Mouse (Mus musculus) CH12.LX (cell line): ENCODE results near the gene Mmp19. TPM values are rescaled to one million over a fixed set of nuclear protein-coding genes. Genes with fewer than 3 reads are reported as not detected.

Experiments
- DNase-seq: peaks from one replicate; pipeline ENCODE4 v3.0.0-alpha.2; 2013; ENCODE audit errors: extremely low read depth
- H3K27ac ChIP-seq: 2 replicates; pipeline ENCODE4 v1.5.1; 2012; ENCODE audit warnings: low read depth, mild to moderate bottlenecking, control low read depth, moderate library complexity; ENCODE audit not compliant: insufficient read depth
- H3K27me3 ChIP-seq: replicated peaks from 2 replicates; pipeline ENCODE3; 2012; ENCODE audit warnings: inconsistent platforms
- H3K36me3 ChIP-seq, 2 experiments: replicated peaks in 1 of 2; 2 replicates each; pipeline versions ENCODE3 to v1.6.1; 2012; ENCODE audit warnings: inconsistent platforms in 1 of 2, low read length in 1 of 2, mild to moderate bottlenecking in 1 of 2, mixed read lengths in 1 of 2, moderate library complexity in 1 of 2; ENCODE audit not compliant: control insufficient read depth in 1 of 2, insufficient read depth in 1 of 2
- H3K4me1 ChIP-seq, 2 experiments: 2 replicates each; pipeline ENCODE4 v1.6.1; 2012; ENCODE audit warnings: inconsistent platforms in 1 of 2, moderate library complexity in 1 of 2; ENCODE audit not compliant: insufficient read depth in 2 of 2, control insufficient read depth in 1 of 2
- H3K4me2 ChIP-seq: 2 replicates; pipeline ENCODE4 v1.6.1; 2012; ENCODE audit warnings: low read depth, mild to moderate bottlenecking, control low read depth; ENCODE audit not compliant: poor library complexity, insufficient read depth, severe bottlenecking
- H3K4me3 ChIP-seq, 3 experiments: fragments of 150-350 bp in 1 of 3; sonication (generic) in 1 of 3; replicated peaks in 1 of 3; 2 replicates each; pipeline versions ENCODE3 to v1.5.1; 2011 to 2012; ENCODE audit warnings: low read depth in 2 of 3, low read length in 2 of 3, mild to moderate bottlenecking in 2 of 3, moderate library complexity in 2 of 3, control low read depth in 1 of 3, improper control_type of control experiment in 1 of 3, inconsistent platforms in 1 of 3, mixed read lengths in 1 of 3; ENCODE audit not compliant: poor library complexity in 1 of 3
- H3K79me2 ChIP-seq: replicated peaks from 2 replicates; pipeline ENCODE4 v1.6.1; 2012; ENCODE audit warnings: mild to moderate bottlenecking, moderate library complexity; ENCODE audit not compliant: control insufficient read depth, poor library complexity, insufficient read depth, severe bottlenecking; ENCODE audit errors: extremely low read depth
- H3K9ac ChIP-seq: 2 replicates; pipeline ENCODE4 v1.6.1; 2012; ENCODE audit warnings: low read depth, mild to moderate bottlenecking, control low read depth, moderate library complexity; ENCODE audit not compliant: insufficient read depth
- H3K9me3 ChIP-seq: replicated peaks from 2 replicates; pipeline ENCODE3; 2012; ENCODE audit warnings: low read length, inconsistent platforms, mixed read lengths
- BHLHE40 ChIP-seq: IDR thresholded peaks from 2 replicates; pipeline ENCODE4 v1.6.1; 2011; ENCODE audit warnings: mild to moderate bottlenecking, low read depth, low read length, improper control_type of control experiment
- EP300 ChIP-seq: IDR thresholded peaks from 2 replicates; pipeline ENCODE4 v1.6.1; 2011; ENCODE audit warnings: low read length, improper control_type of control experiment
- IRF4 ChIP-seq: IDR thresholded peaks from 2 replicates; pipeline ENCODE4 v1.6.1; 2014; ENCODE audit warnings: low read depth, mild to moderate bottlenecking, inconsistent platforms, low read length, improper control_type of control experiment
- JUN ChIP-seq: IDR thresholded peaks from 2 replicates; pipeline ENCODE4 v1.6.1; 2011; ENCODE audit warnings: low read depth, mild to moderate bottlenecking, low read length, improper control_type of control experiment, moderate library complexity; ENCODE audit not compliant: insufficient read depth
- JUND ChIP-seq: conservative IDR thresholded peaks from 2 replicates; pipeline ENCODE4 v1.6.1; 2011; ENCODE audit warnings: low read depth, low read length, improper control_type of control experiment
- KAT2A ChIP-seq: IDR thresholded peaks from 2 replicates; pipeline ENCODE4 v1.6.1; 2012; ENCODE audit warnings: low read length, improper control_type of control experiment, inconsistent platforms; ENCODE audit not compliant: insufficient replicate concordance
- MAX ChIP-seq: IDR thresholded peaks from 2 replicates; pipeline ENCODE4 v1.6.1; 2011; ENCODE audit warnings: low read length, improper control_type of control experiment
- MAZ ChIP-seq: IDR thresholded peaks from 2 replicates; pipeline ENCODE4 v1.6.1; 2012; ENCODE audit warnings: low read depth, mild to moderate bottlenecking, inconsistent platforms, low read length, improper control_type of control experiment, moderate library complexity
- MEF2A ChIP-seq: IDR thresholded peaks from 2 replicates; pipeline ENCODE4 v1.6.1; 2014; ENCODE audit warnings: low read depth, mild to moderate bottlenecking, inconsistent platforms, low read length, improper control_type of control experiment, borderline replicate concordance
- MXI1 ChIP-seq: IDR thresholded peaks from 2 replicates; pipeline ENCODE4 v1.6.1; 2011; ENCODE audit warnings: mild to moderate bottlenecking, low read depth, low read length, improper control_type of control experiment
- MYC ChIP-seq: IDR thresholded peaks from 2 replicates; pipeline ENCODE4 v1.6.1; 2011; ENCODE audit warnings: low read depth, mild to moderate bottlenecking, improper control_type of control experiment, low read length
- NELFE ChIP-seq: IDR thresholded peaks from 2 replicates; pipeline ENCODE4 v1.6.1; 2011; ENCODE audit warnings: low read depth, low read length, improper control_type of control experiment
- PAX5 ChIP-seq: IDR thresholded peaks from 2 replicates; pipeline ENCODE4 v1.6.1; 2012; ENCODE audit warnings: low read length, inconsistent platforms, mixed read lengths
- POLR2A ChIP-seq: IDR thresholded peaks from 2 replicates; pipeline ENCODE4 v1.6.1; 2011; ENCODE audit warnings: low read depth, mild to moderate bottlenecking, improper control_type of control experiment, low read length
- POLR2AphosphoS2 ChIP-seq: IDR thresholded peaks from 2 replicates; pipeline ENCODE4 v1.6.1; 2011; ENCODE audit warnings: low read depth, low read length, improper control_type of control experiment
- SIN3A ChIP-seq: IDR thresholded peaks from 2 replicates; pipeline ENCODE4 v1.6.1; 2012; ENCODE audit warnings: low read length, improper control_type of control experiment, inconsistent platforms
- SMC3 ChIP-seq: IDR thresholded peaks from 2 replicates; pipeline ENCODE4 v1.6.1; 2011; ENCODE audit warnings: low read depth, low read length, improper control_type of control experiment
- TBP ChIP-seq: conservative IDR thresholded peaks from 2 replicates; pipeline ENCODE4 v1.6.1; 2011; ENCODE audit warnings: low read depth, low read length, improper control_type of control experiment
- TCF12 ChIP-seq: IDR thresholded peaks from 2 replicates; pipeline ENCODE4 v1.6.1; 2014; ENCODE audit warnings: low read depth, mild to moderate bottlenecking, inconsistent platforms, low read length, improper control_type of control experiment
- UBTF ChIP-seq: IDR thresholded peaks from 2 replicates; pipeline ENCODE4 v1.6.1; 2012; ENCODE audit warnings: low read depth, mild to moderate bottlenecking, inconsistent platforms, low read length, improper control_type of control experiment, moderate library complexity
- USF1 ChIP-seq: IDR thresholded peaks from 2 replicates; pipeline ENCODE4 v1.6.1; 2014; ENCODE audit warnings: low read depth, mild to moderate bottlenecking, inconsistent platforms, low read length, improper control_type of control experiment
- ZC3H11A ChIP-seq: IDR thresholded peaks from 2 replicates; pipeline ENCODE4 v1.6.1; 2012; ENCODE audit warnings: low read depth, mild to moderate bottlenecking, inconsistent platforms, low read length, improper control_type of control experiment
- ZNF384 ChIP-seq: IDR thresholded peaks from 2 replicates; pipeline ENCODE4 v1.6.1; 2012; ENCODE audit warnings: low read depth, low read length, improper control_type of control experiment, inconsistent platforms
- dilution Hi-C: fragments of 300-500 bp; cut with MboI; formaldehyde crosslinking; loops from 2 replicates; pipeline ENCODE4 v1.14.3; 2020; ENCODE audit warnings: low sequenced_read_pairs; ENCODE audit not compliant: extremely low pct_unique_long_range_greater_than_20kb, extremely low pct_ligation_motif_present
- in situ Hi-C: fragments of 300-500 bp; cut with MboI; formaldehyde crosslinking; loops from 3 replicates; pipeline ENCODE4 v1.14.3; 2019; ENCODE audit warnings: low sequenced_read_pairs, low pct_ligation_motif_present, low pct_unique_long_range_greater_than_20kb, mixed read lengths
- polyA plus RNA-seq: library from polyadenylated mRNA; unstranded; fragments of >175 nt; gene quantifications from 2 replicates; pipeline ENCODE4 v1.2.1, GENCODE M21; 2012; ENCODE audit warnings: low read depth; ENCODE audit not compliant: insufficient read length
- total RNA-seq, 2 experiments: library from RNA; depleted of rRNA; stranded (reverse); fragments of 300-350 nt in 1 of 2; fragments of >200 nt in 1 of 2; gene quantifications; 2 replicates each; pipeline ENCODE4 v1.2.3; 2012 to 2014

Mmp19 gene
- total RNA-seq (2012; rRNA removed) (0.76 and 1.3 TPM in 2 replicates), total RNA-seq (2014; rRNA removed) (0.39 and 0.50 TPM in 2 replicates), polyA plus RNA-seq (0.57 and 0.72 TPM in 2 replicates)

GRCm38 (mm10) chr10:128790398-128791124, at the start of gene Mmp19:
TSS of gene Mmp19 (plus strand) at chr10:128790910.
- Histone ChIP-seq H3K9ac (no peak within 1 kb of the TSS), H3K9me3 (no peaks in the 10 kb centered on the region), H3K4me1 (peaks cover 7 to 24% of the 10 kb centered on the region in 2 experiments; a peak in 3 of 4 replicates), H3K27me3 (no peaks in the 10 kb centered on the region), H3K27ac (no peak within 1 kb of the TSS), H3K4me3 (no peak within 1 kb of the TSS), H3K79me2 (no peaks in the 10 kb centered on the region), H3K4me2 (no peak within 1 kb of the TSS), H3K36me3 (no peaks in the 10 kb centered on the region)
- DNase-seq, result no peak
- no peak for TF ChIP-seq TBP
- TF ChIP-seq KAT2A, result no peak
- no peak for TF ChIP-seq JUND
- no peak for TF ChIP-seq JUN
- TF ChIP-seq POLR2AphosphoS2, result no peak
- no peak for TF ChIP-seq SMC3
- no peak for TF ChIP-seq POLR2A
- no peak for TF ChIP-seq MAX
- no peak for TF ChIP-seq MXI1
- no peak for TF ChIP-seq MAZ
- no peak for TF ChIP-seq EP300
- no peak for TF ChIP-seq ZC3H11A
- dilution Hi-C loops, result no loop called here
- in situ Hi-C loops, result no loop called here

- Histone ChIP-seq H3K79me2 (0 out of 2 replicates have a peak, but pooled peaks cover 3% of the 10 kb centered on the region), H3K36me3 (no peaks in the 10 kb centered on the region), H3K4me1 (peaks cover 5 to 32% of the 10 kb centered on the region in 2 experiments), H3K9ac (0 out of 2 replicates have a peak overlapping the region, but pooled peaks have one; percentile 50), H3K27ac (no peak overlapping the region), H3K27me3 (peaks cover 3% of the 10 kb centered on the region), H3K4me3 (peak overlapping the region in 2 of 3 experiments; percentile 83 to 84), H3K9me3 (no peaks in the 10 kb centered on the region), H3K4me2 (peak overlapping the region; percentile 74)
- TF ChIP-seq POLR2A (no peak), MEF2A (no peak), ZNF384 (no peak), IRF4 (no peak), MAX (no peak), USF1 (no peak), SIN3A (no peak), UBTF (no peak), BHLHE40 (no peak), POLR2AphosphoS2 (no peak), NELFE (no peak), TCF12 (no peak), PAX5 (no peak), MYC (no peak)
- dilution Hi-C loops (no loop called here), in situ Hi-C loops (no loop called here)
- no peak for DNase-seq
Measured at GRCm38 (mm10) chr10:128742616-128743015, 48.1 kb upstream of the Mmp19 start.
